In the genomic region with DNA sequence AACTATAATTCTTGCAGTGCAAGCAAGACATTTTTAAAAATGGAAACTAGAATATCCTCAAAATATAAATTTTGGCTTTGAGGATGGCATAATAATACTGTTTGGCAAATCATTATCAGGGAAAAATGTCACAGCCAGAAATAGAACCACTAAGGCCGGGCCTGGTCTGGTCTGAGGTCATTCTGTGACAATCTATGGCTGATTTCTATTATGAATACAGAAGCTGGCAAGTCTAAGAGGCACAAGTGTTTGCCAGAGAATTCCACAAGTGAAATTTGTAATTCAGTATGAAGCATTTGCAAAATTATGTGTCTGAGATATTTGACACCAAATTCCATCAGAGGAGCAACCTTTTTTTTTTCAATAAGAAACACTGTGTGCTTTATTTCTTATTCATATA, we compare ENCODE assay signal across 16 mouse cellular contexts. TPM values are rescaled to one million over a fixed set of nuclear protein-coding genes. Genes with fewer than 3 reads are reported as not detected.
DNase-seq lines count a peak whose midpoint lies in the region; ATAC-seq and TF ChIP-seq lines count a peak whose summit lies in the region.
"Had no signal": no experiment of that assay in that cellular context is flagged by ENCODE, and none has a peak within 500 bp of the region (broad histone marks: within the 10 kb centered on the region; RNA-seq: fewer than 3 reads in every experiment).

No protein-coding gene starts in this region.

- no peak overlapping the region for H3K9ac ChIP-seq in heart, embryonic 12.5 days
- H3K9ac ChIP-seq in heart, postnatal 0 days (replicated peaks; ENCODE audit: low read depth, low read length) = no peak overlapping the region
- H3K9ac ChIP-seq: embryonic facial prominence, embryonic 12.5 days; forebrain, embryonic 15.5 days; hindbrain, embryonic 13.5 days had no signal

- no peak overlapping the region for H3K4me2 ChIP-seq in heart, embryonic 12.5 days
- no peak overlapping the region for H3K4me2 ChIP-seq in heart, postnatal 0 days (ENCODE audit: low read depth, low read length)
- H3K4me2 ChIP-seq: embryonic facial prominence, embryonic 12.5 days; forebrain, embryonic 15.5 days; hindbrain, embryonic 13.5 days had no signal

- intact Hi-C loops in heart, postnatal 10 days (cut with DNase I) = loop anchor here (5.0 kb wide), 1 partner anchor 65 kb away; no protein-coding TSS in a partner anchor

- peaks cover 6% of the 10 kb centered on the region; the same call in 1 of the 2 replicates for H3K4me1 ChIP-seq in heart, embryonic 10.5 days
- peaks cover 7% of the 10 kb centered on the region for H3K4me1 ChIP-seq in heart, embryonic 12.5 days (replicated peaks)
- 0 out of 2 replicates have a peak, but pooled peaks cover 5% of the 10 kb centered on the region for H3K4me1 ChIP-seq in heart, postnatal 0 days (ENCODE audit: control insufficient read depth, insufficient read depth)

- peak; percentile 52 for DNase-seq in heart, embryonic 10.5 days (ENCODE audit: low spot score)
- peak; percentile 68 for DNase-seq in heart, postnatal 0 days (ENCODE audit: low spot score)
- no peak for DNase-seq in heart, postnatal 10 days
- peak; percentile 33 for DNase-seq in lung, postnatal 36 days
- DNase-seq in lung, adult 18-20 months = no peak
- DNase-seq in urinary bladder, postnatal 36 days (ENCODE audit: low spot score in 2 of 2) = no peak
- DNase-seq: adrenal gland, postnatal 10 days; cerebellum, adult 11-12 months; cerebellum, postnatal 25 days; gastrocnemius, postnatal 14 days; kidney, adult 11 months had no signal

- no peak overlapping the region for H3K4me3 ChIP-seq in heart, embryonic 10.5 days
- H3K4me3 ChIP-seq in heart, embryonic 12.5 days = no peak overlapping the region
- H3K4me3 ChIP-seq in heart, postnatal 0 days (ENCODE audit: low read depth, low read length) = no peak overlapping the region
- H3K4me3 ChIP-seq: embryonic facial prominence, embryonic 12.5 days; forebrain, embryonic 15.5 days; hindbrain, embryonic 13.5 days had no signal

- TF ChIP-seq CTCF in heart, postnatal 0 days (IDR thresholded peaks at IDR 0.05; ENCODE audit: low read depth) = no peak

- no peaks in the 10 kb centered on the region for H3K9me3 ChIP-seq in heart, embryonic 10.5 days
- no peaks in the 10 kb centered on the region for H3K9me3 ChIP-seq in heart, embryonic 12.5 days (replicated peaks)
- H3K9me3 ChIP-seq in heart, postnatal 0 days (replicated peaks; ENCODE audit: control insufficient read depth, low read length) = no peaks in the 10 kb centered on the region
- H3K9me3 ChIP-seq: embryonic facial prominence, embryonic 12.5 days; forebrain, embryonic 15.5 days; hindbrain, embryonic 13.5 days had no signal

- no peaks in the 10 kb centered on the region for H3K36me3 ChIP-seq in heart, embryonic 10.5 days
- H3K36me3 ChIP-seq in heart, embryonic 12.5 days = no peaks in the 10 kb centered on the region
- H3K36me3 ChIP-seq in heart, postnatal 0 days (replicated peaks; ENCODE audit: control insufficient read depth, insufficient read depth, low read length) = no peaks in the 10 kb centered on the region
- H3K36me3 ChIP-seq: embryonic facial prominence, embryonic 12.5 days; forebrain, embryonic 15.5 days; hindbrain, embryonic 13.5 days had no signal

- ATAC-seq in heart, embryonic 12.5 days (ENCODE audit: insufficient number of reproducible peaks, low FRiP score) = no peak
- no peak for ATAC-seq in heart, postnatal 0 days (ENCODE audit: insufficient read depth, low read depth)
- ATAC-seq: forebrain, embryonic 15.5 days; hindbrain, postnatal 0 days had no signal

- no peaks in the 10 kb centered on the region for H3K27me3 ChIP-seq in heart, embryonic 10.5 days (ENCODE audit: insufficient read depth, poor library complexity, severe bottlenecking)
- no peaks in the 10 kb centered on the region for H3K27me3 ChIP-seq in heart, embryonic 12.5 days (replicated peaks)
- H3K27me3 ChIP-seq in heart, postnatal 0 days (ENCODE audit: control insufficient read depth, insufficient read depth, low read length) = no peaks in the 10 kb centered on the region
- H3K27me3 ChIP-seq: embryonic facial prominence, embryonic 12.5 days; forebrain, embryonic 15.5 days; hindbrain, embryonic 13.5 days had no signal

- WGBS in heart, embryonic 10.5 days = 29% methylated on average over 1 of the region's 1 CpGs
- 15% methylated on average over 1 of the region's 1 CpGs for WGBS in heart, embryonic 12.5 days
- 7% methylated on average over 1 of the region's 1 CpGs for WGBS in heart, postnatal 0 days

- H3K27ac ChIP-seq in heart, embryonic 10.5 days = no peak overlapping the region
- H3K27ac ChIP-seq in heart, embryonic 12.5 days (ENCODE audit: poor library complexity, severe bottlenecking) = no peak overlapping the region
- H3K27ac ChIP-seq in heart, postnatal 0 days (ENCODE audit: low read depth) = peak overlapping the region; percentile 80
- H3K27ac ChIP-seq: embryonic facial prominence, embryonic 12.5 days; forebrain, embryonic 15.5 days; hindbrain, embryonic 13.5 days; hindbrain, postnatal 0 days had no signal

- TF ChIP-seq EP300 in heart, postnatal 0 days (IDR thresholded peaks at IDR 0.05; ENCODE audit: low read depth) = no peak

RNA-seq across cellular contexts. Expression of gene Arhgap21, which starts 3.5 kb away (rescaled TPM):
- polyA plus RNA-seq in heart, embryonic 10.5 days (2016; fragmentation: Nextera tagmentation; extraction: Ambion mirVana) = 15.2 and 18.7 TPM in 2 replicates
- 28.2 and 32.2 TPM in 2 replicates for polyA plus RNA-seq in heart, embryonic 12.5 days (2016; fragmentation: Nextera tagmentation; extraction: Ambion mirVana)
- total RNA-seq in heart, postnatal 0 days (2014; rRNA removed; ENCODE audit: low replicate concordance) = 66.7 and 77.3 TPM in 2 replicates
- 10.1 and 11.4 TPM in 2 replicates for polyA plus RNA-seq in heart, postnatal 0 days (2015; fragmentation: Nextera tagmentation; extraction: Ambion mirVana)
- total RNA-seq in heart, postnatal 10 days (2021) = 100 to 1,000 TPM; 105 to 112 TPM

Comparison
In these comparisons a context has a peak if more than half of its experiments do, and no peak if none do; other contexts are left out.
1. DNase-seq: peak in heart, embryonic 10.5 days (single experiment), heart, postnatal 0 days (single experiment) and lung, postnatal 36 days (single experiment); none in heart, postnatal 10 days (0 of 2), lung, adult 18-20 months (0 of 2) and urinary bladder, postnatal 36 days (0 of 2).